Mouse (Mus musculus) adipocyte (in vitro differentiated cells): ENCODE measurements around the gene Lrrc25.
A peak's percentile ranks its signal among the peaks of the same experiment; 100 is the strongest.

Experiments used
- DNase-seq: peaks from one replicate; pipeline ENCODE4 v3.0.0-alpha.2; 2016; ENCODE audit warnings: low spot score

The Lrrc25 gene

DNA sequence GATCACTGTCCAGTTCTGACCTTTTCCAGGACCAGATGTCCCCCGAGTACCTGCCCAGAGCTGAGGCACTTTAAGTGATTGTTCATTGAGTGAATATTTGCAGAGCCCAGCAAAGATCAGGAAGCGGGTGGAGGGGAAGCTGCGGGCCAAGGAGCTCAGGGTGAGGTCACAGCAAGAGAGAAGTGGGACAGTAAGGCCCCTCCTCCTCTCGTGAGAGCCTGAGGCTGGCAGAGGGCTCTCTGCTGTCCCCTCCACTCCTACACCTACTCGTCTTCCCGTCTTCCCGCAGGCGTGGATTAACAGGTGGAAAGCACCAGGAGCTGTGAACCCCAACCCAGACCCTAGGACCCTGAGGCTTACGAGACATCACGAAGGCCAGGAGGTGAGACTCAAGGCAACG lies 690 bp downstream of the Lrrc25 start:
- no peak for DNase-seq

DNA sequence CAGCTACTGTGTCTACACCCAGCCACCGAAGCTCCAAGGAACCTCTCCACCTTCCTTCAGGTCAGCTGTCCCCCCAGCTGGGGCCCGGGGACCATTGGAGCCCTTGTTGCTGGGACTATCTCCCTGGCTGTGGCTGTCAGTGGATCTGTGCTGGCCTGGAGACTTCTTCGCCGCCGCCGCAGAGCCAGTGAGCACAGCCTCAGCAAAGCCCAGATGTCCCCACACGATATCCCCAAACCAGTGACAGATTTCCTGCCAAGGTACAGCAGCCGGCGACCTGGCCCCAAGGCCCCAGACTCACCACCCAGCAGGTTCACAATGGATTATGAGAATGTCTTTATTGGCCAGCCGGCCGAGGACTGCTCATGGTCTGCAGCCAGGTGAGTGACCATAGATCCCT lies 2.0 kb downstream of the Lrrc25 start:
- no peak for DNase-seq

DNA sequence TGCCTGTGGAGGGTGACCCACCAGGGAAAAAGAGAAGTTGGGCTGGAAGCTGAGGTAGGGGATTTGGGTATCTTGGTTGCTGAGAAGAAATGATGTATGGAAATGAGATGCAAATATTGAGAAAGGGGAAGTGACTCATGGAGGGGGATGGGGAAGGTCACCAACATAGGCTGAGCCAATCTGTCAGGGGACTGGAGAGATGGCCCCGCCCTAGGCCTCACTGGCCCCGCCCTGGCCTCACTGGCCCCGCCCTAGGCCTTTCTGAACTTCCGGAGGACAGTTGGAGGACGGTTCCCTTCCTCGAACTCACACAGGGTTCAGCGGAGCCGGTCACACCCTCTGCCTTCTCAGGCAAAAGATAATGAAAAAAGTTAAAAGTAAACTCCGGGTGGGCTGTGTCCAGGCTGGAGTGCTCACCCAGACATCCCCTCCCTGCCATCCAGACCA lies 3.0 kb downstream of the Lrrc25 start:
- DNase-seq, result no peak

DNA sequence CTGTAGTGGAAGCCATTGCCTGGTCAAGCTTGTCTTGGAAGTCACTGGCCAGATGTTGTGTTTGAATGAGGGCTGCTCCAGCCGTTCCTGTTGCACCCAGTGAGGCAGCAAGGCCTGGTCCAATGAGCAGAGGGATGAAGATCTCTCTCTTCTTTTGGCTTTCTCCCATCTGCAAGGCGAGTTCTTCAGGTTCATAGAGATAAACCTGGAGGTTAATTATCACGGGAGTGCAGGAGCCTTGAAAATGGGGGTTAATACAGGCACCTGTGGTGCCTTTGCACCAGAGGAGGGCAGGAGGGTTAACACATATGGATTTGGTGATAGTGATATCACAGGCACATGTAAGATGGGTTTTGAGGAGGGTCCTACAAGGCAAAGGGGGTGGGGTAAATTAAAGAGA lies 6.3 kb downstream of the Lrrc25 start:
- DNase-seq, result no peak

DNA sequence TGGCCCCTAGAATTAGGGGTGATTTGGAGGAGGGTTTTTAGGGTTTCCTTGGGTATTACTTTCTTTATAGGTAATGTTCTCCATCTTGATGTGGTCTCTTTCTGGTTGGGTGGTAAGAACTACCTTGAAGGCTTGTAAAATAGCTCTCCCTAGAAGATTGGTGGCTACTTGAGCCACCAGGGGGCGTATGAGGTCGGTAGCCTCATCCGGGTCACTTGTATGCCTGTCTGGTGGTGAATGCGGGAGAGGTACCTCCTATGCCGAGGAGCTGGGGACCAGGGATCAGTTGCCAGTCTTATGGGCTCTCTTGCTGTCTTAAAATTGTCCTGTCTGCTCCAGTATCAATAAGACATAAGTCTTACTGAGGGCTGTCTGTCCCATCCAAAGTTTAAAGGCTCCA lies 9.1 kb downstream of the Lrrc25 start:
- DNase-seq, result no peak

DNA sequence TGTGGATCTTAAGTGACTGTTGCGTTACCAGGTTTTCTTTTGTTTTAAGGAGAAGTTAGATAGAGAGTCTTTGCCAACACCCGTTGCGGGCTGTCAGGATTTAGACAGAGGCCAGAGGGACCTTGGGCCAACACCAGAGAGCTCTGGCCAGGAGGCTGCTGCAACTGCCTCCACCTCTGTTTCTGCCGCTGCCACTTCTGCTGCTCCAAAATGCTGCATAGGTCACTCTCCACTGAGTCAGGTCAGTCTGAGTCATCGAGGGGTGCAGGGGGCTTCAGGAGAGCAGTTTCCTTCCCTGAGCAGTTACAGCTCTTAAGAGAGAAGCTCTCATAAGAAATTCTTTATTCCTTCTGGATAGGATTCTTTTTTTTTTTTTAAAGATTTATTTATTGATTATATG lies 11.1 kb downstream of the Lrrc25 start:
- DNase-seq, result peak; percentile 68

DNA sequence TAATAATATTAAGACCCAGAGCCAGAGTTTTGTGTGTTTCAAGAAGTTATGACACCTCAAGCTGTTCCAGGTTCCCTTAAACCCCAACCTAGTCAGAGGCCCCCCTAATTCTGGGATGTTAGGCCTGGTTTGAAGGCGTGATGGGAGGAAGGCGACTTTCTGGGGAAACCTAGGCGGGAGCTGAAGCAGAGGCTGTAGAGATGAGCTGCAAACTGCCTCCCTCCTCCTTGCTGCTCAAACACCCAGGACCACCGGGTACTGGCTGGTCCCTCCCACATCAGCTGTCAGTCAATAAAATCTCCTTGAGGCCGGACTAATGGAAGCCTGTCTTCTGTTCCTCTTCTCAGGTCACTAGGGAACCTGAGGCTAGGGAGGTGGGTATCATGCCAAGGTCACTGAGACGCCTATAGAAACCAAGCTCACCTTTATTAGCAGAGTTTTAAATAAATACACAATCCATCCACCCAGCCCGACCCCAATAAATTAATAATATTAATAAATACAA lies 13.1 kb downstream of the Lrrc25 start:
- DNase-seq, result no peak

DNA sequence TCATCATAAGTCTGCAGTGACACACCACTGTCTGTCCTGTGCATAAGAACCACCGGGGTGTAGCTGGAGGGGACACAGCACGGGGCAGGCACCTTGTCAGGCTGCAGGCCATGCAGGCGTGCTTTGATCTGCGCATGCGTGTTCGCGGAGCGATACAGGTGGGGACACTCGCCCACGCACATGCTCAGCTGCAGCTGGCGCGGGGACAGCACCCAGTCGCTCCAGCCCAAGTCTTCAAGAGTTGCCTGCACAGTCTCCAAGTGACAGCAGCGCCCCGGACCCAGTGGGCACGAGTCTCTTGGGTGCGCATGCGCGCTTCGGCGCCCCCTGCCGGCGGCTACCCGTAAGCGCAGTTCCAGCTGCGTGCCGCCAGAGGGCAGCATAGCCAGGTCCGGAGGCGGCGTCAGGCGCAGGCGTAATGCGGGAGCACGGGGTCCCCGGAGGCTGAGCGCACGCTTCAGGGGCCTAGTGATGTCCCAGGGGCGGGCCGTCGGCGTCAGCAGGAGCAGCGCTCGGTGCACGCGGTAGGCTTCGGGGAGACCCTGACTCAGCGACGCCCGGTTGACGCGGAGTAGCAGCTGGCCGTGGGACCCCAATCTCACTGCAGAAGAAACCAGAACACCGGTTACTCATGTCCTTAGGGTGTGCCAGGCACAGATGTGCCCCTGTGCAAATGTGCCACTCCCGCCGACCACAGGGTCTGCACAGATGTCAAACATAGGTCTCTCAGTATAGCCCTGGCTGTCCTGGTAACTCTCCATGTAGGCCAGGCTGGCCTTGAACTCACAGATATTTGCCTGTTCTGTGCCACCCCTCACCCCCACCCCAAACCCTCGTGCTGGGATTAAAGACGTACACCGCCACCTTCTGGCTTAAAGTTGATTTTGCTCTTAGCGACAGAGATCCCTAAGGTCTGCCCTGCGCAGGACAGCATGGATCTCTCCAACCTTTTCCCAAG lies 13.9 kb downstream of the Lrrc25 start:
- peak; percentile 83 for DNase-seq

DNA sequence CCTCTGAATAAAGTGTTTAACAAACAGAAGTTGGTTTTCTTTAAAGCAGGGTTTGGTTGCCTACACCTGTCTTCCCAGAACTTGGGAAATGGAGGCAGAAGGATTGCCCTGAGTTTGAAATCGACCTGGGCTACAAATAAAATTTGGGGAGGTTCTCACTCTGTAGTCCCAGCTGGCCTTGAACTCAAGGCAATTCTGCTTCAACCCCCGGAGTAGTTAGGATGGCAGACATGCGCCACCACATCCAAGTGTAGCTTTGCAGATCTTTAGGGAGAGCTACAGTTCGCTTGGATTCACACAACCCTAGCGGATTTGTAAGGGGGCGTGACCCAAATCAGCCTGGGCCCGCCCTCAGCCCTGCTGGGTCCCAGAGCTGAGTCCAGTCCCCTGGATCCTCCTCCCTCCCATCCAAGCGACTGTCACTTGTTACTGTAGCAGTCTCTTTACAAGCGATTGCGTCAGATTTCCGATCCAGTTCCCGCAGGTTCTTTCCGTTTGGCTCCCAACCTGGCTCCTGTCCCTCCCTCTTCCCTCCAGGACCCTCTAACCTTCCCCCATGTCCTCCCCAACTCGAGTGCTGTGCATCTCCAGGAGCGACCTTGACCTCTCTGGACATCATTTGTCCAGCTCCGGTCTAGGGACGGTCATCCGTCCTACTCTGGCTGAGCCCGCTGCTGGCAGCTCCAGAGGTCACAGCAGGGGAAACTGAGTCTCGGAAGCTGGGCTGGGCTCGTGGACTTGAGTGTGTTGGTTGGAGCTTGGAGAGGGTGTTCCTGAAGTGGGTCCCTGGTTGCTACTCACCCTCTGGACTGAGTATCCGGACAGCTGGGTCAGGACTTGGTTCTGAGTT lies 14.8 kb downstream of the Lrrc25 start:
- DNase-seq, result peak; percentile 58

DNA sequence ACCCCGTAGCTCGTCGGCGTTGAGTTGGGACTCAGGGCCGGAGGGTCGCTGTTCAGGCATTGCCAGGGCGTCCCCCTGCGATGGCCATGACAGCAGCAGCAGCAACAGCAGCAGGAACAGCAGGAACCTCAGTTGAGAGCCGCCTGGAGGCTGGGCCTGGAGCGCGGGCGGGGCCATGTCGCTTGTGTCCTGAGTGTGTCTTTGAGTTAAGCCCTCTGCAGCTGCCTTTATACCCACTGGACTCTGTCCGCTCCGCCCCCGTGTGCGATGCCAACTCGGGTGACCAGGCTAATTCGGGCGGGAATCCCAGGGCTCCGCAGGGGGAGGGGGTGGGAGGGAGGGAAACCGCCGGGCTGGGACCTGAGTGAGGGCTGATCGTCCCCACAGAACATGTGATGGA lies 15.5 kb downstream of the Lrrc25 start:
- DNase-seq, result no peak

DNA sequence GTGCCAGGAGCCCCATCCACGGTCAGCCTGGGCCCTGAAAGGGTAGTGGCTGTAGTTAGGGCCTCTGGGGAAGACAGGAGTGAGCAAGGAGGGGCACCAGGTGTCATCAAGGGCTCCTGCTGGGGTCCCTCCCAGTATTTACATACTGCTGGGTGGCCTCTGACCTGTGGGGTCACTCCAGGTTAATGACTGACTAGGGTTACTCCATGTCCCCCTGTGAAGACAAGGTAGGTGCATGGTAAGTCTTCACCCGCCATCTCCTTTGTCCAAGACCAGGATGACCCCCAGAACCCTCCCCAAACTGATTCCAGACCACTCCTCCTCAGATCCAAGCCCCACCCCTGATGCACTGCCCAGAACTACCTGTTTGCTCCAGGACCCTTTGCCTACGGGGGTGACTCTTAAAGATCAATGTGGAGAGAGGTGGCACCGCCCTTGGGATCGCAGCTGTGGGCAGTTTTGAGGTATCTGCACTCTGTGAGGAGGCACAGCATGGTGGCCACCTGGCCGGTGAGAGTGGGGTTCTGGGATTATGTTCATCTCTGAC lies 16.5 kb downstream of the Lrrc25 start, which contains the start of gene Gdf15:
Gene Gdf15 (minus strand): TSS at position 111 of the 547 bp plus-strand sequence.
- no peak for DNase-seq

DNA sequence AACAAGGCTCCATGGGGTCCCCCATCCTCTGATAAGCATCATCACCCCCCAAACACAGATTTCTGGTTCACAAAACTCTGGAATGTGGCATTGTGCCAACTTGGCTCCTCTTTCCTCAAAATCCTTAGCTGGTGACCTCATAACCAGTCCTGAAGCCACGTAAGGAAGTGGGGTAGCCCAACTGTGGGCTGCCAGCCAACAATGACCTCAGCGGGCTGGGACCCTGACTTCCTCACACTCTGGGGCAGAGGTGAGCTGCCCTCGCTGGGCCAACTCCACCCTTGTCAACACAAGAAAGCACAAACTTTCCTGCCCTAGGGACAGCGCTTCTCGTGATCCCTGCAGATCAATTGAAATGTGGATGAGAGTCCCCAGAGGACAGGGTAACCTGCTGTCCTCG lies 18.1 kb downstream of the Lrrc25 start:
- DNase-seq, result peak; percentile 63

DNA sequence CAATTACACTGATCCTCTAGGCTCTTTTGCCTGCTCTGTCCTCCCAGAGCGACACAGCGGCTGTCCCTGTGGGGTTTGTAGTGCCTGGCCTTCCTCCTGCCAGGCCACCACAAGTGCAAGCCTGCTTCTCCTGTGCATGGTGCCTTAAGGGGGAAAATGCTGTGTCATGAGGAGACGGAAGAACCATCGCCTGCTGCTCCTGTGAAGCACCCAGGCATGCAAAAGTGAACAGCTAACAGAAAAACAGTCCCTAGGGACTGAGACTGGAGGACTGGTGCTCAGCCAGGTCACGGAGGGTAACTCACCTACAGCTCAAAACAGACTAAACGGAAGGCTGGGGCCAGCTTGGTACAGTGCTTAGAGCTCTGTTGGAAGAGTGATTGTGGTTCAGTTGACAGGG lies 19.6 kb downstream of the Lrrc25 start:
- no peak for DNase-seq

DNA sequence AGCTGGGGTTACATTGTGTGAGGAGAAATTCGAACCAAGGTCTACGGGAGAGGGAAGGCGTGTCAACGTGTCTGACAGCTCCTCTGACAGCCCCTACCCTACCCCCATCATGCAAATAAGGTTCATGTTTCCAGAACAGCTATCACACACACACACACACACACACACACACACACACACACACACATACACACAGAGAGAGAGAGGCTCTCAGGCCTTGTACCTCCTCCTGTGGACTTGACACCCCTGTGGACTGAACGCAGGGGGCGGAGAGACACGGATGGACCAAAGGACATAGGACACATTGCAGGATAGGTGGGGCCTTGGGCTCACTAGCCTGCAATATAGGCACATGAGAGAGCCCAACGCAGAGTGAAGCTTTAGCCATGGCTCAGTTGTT lies 20.9 kb downstream of the Lrrc25 start:
- no peak for DNase-seq

DNA sequence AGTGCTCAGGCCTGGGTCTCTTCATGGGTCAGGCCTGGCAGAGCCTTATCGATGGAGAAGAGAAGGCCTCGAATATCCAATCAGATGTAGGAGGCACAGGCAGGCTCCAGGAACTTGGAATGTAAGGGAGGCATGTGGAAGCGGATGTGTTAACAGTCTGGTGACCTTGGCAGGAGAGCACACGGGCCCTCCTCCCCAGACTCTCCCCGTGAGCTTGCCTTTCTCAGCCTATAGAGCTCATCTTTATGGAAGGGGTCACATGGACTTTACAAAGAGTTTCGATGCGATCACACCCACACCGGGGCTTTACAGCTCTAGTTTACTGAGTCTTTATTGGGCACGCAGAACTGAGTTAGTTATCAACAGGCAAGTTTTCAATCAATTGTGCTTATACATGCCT lies 22.8 kb downstream of the Lrrc25 start:
- DNase-seq, result no peak

DNA sequence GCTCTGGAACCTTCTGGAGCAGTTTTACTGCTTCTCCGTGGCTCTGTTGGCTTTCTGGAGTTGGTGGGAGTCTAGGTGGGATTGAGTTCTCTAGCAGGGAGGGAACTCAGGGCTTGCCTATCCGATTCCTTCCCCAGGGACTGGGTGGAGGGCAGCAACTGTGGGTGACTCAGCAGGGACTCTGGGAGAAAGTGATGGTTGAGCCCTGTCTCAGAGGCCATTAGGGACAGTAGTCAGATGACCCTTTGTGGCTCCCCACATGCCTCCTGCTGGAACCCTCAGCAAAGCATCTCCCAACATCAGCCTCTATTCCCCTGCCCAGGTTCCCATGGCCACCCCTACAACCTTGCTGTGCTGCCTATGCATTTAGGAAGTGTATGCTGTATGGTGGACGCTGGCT lies 27.1 kb downstream of the Lrrc25 start:
- no peak for DNase-seq

DNA sequence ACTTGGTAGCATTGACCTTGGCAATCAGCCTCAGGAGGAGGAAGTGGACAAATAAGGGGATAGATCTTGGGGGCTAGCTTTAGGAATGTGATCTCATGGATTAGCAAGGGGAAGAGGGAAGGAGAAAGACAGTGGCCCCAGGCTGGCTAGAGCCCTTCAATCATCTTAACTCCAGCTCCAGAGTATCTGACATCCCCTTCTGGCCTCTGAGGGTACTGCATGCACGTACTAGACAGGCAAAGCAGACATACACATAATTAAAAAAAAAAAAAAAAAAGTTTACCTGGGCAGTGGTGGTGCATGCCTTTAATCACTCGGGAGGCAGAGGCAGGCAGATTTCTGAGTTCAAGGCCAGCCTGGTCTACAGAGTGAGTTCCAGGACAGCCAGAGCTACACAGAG lies 28.1 kb downstream of the Lrrc25 start:
- DNase-seq, result no peak

DNA sequence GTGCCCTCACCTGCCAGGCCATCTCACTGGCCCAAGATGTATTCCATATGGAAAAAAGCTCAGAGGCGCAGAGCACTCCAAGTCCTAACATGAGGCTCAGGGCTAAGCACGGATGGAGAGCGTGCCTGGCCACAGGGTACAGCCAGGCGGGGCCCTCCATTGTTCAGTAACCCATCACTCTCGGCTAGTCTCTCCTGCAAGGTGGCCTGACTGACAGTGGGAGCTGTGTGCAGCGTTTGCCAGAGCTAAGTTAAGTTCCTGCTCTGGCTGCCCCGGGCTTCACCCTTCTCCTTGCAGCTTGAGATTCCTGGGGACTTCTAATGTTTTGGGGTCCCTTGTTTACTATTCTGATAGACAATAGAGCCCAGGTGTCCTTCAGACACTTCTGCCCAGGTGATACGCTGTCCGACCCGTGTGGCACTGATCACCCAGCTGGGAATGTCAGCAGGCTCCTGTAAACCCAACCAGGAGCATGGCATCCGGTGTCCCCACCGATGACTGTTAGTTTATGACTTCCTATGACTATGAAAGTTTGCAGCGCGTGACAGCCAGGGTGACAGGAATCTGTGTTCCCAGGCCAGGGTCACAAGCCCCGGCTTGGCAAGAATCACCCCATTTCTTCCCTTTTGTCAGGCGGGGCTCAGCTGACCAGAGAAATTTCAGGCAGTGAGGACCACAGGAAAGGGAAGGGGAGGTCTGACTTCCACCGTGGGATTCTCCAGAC lies 29.7 kb downstream of the Lrrc25 start:
- no peak for DNase-seq

DNA sequence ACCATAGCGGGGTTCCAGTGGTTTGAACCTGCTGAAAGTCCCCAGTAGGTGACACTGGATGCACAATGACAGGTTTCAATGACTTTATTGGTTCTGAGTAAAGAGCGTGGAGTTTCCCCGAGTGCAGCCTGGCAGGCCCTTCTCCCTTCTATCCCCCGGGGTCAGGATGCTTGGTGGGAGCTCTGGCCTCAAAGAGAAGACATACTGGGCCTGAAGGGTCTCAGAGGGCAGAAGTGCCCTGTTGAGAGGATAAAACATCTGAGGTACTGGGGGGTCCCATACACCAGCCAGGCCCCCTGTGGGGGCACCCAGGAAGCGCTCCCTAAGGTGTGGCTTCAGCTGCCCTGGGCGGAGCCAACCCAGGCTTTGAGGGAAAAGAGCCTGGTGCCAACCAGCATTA lies 30.4 kb downstream of the Lrrc25 start:
- no peak for DNase-seq

DNA sequence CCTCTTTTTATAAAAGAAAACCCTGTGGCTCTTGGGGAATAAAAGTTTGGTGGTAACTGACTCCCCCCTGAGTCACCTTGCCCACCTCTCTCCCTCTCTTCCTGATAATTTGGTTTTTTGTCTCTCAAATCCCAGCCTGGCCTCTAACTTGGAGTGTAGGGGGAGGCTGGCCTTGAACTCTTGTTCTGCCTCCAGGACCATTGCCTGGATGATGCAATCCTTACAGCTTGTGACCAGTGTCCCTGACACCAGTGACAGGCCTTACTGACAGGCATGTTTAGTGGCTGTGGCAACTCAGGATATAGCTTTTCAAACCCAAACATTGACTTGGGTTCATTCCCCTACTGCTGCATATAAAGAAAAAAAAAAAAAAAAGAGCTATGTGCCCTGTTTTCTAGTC lies 30.8 kb downstream of the Lrrc25 start:
- DNase-seq, result peak; percentile 44

DNA sequence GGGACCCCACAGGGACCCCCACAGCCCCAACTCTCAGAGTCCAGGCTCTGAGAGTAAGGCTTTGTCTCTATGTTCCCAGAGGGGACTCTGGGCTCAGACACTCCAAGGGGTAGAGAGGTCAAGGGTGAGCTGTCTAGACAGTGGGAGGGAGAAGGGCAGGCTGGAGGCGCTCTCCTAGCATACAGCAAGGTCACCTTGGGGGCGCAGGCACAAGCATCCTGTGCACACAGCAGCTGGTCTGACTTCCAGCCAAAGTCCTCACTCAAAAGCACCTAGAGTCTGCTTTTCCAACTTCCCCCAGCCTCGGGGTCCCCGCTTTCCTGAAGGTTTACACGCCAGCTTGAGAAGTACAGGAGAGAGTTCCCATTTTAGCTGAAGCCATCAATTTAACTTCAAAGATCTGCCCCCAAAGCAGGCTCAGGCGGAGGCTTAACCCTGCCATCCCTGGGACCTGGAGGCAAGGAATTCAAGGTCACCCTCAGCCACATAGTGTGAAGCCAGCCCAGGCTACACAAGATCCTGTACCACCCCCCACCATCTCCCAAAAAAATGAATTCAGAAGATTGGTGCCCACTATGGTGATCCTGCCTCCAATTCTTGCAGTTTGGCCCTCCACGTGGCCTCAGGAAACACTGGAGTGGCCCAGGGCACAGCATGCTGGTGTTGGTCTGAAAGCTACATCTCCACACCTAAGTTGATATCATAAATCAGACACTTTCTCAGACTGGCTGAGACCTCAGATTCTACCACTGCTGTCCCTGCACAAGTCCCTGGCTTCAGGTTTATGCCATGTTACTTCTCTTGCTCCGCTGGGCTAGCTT lies 31.6 kb downstream of the Lrrc25 start:
- no peak for DNase-seq
